Mouse (Mus musculus) R1 (cell line): ENCODE data around the gene Hist1h4j.
A peak's percentile ranks its signal among the peaks of the same experiment; 100 is the strongest.

Source experiments
- DNase-seq: peaks from one replicate; pipeline ENCODE4 v3.0.0-alpha.2; 2018; ENCODE audit warnings: low read depth, low spot score

The Hist1h4j gene

DNA sequence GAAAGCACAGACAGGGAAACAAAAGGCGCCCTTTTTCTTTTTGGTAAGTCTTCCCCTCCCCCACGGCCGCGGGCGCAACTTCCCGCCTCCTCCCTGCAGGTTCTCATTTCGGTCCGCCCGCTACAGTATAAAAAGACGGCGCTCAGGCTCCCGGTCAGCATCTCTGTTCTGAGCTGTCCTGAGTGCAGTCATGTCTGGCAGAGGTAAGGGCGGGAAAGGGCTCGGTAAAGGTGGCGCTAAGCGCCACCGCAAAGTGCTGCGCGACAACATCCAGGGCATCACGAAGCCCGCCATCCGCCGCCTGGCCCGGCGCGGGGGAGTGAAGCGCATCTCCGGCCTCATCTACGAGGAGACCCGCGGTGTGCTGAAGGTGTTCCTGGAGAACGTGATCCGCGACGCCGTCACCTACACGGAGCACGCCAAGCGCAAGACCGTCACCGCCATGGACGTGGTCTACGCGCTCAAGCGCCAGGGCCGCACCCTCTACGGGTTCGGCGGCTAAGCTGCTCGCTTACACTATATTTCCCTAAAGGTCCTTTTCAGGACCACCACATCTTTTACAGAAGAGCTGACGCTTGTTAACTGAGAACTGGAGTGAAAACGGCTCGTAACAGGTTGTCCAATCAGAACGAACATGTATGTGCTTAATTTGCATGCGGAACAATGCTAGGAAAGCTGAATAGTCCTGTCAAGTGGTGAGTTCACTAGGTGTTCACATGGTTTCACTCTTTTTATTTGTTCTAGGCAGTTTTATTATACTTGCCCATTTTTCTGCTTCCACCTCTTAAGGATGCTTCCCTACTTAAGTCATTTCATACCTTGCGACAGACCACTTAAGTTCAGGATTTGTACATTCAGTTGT is at the start of gene Hist1h4j:
Hist1h4j (plus strand) TSS at position 159 of the 862 bp plus-strand sequence.
- DNase-seq: peak; percentile 93

DNA sequence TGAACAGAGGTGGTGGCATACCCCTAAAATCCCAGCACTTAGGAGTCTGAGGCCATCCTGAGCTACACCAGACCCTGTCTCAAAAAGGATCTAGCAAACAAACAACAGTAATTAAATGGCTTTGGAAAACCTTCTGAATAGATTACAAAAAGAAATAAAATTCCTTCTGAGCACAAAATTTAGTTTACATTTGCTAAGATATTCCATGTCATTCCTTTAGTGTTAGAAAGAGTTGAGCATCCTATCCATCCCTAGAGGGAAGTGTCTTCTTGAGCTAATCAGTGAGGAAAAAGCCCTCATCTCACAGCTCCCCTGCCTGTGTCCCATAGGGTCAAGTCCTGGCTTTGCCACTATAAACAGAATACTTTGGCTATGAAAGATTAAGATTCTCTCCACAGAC is 37.1 kb upstream of the Hist1h4j start, which contains the start of gene Olfr1359:
Olfr1359 (plus strand) TSS at position 301 of the 400 bp plus-strand sequence.
- no peak for DNase-seq

DNA sequence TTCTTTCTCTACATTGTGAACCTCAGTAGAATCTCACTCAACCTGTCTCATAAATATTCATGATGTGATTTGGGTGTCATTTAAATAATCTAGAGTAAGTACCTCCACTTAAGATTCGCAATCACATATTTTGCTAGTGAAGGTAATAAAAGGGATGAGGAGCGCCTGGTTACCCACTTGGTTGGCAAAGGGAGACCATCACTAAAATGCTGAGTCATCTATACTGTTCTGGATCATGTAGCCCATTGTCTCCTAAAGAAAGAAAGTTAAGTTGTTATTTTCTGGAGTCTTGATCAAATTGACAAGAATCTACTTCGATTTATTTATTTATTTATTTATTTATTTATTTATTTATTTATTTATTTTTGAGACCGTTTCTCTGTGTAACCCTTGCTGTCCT is 28.2 kb upstream of the Hist1h4j start:
- no peak for DNase-seq

DNA sequence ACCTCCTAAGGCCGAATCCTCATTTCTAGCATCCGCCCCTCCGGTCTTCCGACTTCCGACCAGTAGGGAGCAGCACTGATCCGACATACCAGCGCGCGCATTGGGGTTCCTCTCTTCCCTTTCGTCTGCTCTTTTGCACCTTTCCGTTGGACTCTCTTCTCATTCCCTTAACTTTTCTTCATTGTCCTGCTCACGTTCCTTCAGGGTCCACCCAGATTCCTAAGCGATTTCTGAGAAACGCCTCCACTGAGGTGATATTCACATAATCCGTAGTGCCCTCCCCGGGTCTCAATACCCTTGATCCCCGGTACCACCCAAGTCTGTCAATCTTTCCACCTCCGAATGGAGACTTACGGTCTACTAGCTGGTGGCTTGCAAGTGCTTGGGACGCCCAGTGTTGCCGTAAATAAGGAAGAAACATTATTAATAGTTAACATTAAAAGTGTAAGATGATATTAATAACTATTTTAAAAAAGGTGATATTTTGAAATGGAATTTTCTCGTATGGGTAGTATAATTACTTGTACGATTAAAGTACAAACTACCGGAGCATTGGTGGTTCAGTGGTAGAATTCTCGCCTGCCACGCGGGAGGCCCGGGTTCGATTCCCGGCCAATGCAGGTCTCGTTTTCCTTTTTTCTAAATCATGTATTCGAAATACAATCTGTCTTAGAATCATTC is 24.7 kb upstream of the Hist1h4j start:
- peak; percentile 90 for DNase-seq

DNA sequence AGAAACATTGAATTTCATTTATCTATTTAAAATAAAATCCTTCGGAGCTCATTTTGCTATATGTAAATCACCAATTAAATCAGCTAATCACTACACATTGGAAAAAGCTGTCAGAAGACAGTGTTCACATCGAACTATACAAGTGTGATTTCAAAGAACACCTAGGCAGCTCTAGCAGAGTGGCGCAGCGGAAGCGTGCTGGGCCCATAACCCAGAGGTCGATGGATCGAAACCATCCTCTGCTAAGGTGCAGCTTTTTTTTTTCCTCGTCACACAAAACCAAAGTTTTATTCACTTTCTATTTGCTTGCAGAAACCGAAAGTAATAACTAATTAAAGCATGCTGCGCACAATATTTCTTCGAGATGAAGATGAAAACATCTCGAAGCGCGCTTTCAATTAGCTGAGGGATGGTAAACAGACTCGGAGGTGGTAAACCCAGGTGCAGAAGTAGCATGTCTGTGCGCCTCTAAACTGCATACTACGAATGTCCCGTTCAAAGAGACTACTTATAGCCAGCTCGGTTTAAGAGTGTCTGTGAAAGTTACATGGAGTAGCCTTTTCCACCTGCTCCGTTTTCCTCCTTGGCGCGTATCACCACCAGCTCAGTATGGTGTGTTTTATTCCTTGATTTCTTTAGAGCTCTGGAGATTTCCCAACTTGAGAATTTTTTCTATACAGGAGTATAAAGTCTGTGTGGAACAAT is 23.9 kb upstream of the Hist1h4j start:
- DNase-seq: peak; percentile 68

DNA sequence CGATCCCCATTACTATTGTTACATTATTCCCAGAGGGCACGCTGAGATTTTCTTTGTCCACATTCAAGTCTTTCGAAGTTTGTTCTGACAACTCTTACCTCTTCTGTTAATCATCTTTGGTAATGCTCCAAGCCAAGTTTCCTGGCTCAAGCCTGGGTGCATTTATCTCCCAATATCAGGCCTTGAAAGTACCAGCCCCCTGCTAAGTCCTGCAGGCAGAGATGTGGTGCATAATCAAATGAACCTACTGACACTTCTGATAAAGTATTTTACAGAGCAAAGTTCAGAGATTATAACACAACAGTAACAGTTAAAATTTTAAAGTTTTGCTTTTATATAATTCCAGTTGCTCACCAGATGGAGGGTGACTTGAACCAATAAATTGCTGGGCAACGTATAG is 23.2 kb upstream of the Hist1h4j start:
- no peak for DNase-seq

DNA sequence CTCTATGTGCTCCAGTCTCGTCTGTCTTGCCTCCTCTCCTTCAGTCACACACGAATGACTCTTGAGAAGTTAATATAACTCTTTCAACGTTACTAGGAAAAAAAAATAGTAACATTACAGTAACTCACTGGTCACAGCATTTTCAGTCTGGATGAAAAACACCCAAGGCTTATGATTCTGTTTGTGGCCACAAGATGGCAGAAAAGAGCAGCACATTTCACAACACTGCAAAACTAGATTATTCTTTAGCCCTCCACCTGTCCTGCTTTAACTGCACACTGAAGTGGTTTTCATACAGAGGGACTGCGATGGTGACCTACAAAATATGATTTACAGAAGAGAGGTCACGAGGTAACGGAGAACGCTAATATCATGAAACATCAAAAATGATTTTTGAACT is 20.1 kb upstream of the Hist1h4j start:
- DNase-seq: peak; percentile 76

DNA sequence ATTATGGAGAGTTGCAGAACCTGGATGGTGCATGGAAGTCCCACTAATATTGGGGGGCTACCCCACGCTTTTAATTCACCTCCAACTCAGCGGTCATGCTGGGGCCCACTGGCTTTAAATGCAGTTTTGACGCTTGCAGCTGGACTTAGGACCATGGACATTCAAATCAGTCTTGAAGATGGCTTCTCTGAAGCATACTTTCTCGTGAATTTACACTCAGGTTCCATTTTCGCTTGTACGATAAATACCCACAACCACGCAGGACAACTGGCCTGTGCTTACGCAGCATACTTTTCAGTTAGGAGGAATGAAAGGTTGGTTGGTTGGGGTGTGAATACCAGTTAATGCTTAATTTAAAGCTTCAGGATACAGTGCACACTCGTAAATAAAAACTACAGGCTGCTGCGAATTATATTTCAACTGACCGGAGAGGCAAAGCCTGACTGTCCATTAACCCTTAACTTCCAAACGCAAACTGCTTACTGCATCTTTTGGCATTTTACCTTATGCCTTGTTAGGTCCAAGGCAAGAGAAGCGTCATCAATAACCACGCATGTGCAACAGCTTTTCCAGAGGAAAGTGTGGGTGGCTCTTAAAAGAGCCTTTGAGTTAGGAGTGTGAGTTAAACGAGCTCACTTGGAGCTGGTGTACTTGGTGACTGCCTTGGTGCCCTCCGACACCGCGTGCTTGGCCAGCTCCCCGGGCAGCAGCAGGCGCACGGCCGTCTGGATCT is 19.6 kb upstream of the Hist1h4j start:
- peak; percentile 73 for DNase-seq

DNA sequence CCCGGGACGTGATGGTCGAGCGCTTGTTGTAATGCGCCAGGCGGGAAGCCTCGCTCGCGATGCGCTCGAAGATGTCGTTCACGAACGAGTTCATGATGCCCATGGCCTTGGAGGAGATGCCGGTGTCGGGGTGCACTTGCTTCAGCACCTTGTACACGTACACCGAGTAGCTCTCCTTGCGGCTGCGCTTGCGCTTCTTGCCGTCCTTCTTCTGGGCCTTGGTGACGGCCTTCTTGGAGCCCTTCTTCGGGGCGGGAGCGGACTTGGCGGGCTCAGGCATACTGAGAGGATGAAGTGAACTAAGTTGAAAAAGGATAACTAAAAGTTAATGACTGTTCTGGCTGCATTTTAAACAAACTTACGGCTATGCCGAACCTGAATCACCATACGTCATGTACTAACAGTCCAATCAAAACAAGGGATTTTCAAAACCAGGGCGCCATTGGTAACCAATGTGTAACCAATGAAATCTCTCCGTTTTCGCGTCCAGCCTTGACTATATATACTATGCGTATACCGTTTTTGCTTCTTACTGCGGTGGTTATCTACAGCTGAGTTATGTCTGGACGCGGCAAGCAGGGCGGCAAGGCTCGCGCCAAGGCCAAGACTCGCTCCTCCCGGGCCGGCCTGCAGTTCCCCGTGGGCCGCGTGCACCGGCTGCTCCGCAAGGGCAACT is 18.9 kb upstream of the Hist1h4j start, which contains the start of the genes Hist1h2bl and Hist1h2ai:
Hist1h2bl (minus strand) TSS at position 280 of the 676 bp plus-strand sequence.
Hist1h2ai (plus strand) TSS at position 559 of the 676 bp plus-strand sequence.
- DNase-seq: peak; percentile 98

DNA sequence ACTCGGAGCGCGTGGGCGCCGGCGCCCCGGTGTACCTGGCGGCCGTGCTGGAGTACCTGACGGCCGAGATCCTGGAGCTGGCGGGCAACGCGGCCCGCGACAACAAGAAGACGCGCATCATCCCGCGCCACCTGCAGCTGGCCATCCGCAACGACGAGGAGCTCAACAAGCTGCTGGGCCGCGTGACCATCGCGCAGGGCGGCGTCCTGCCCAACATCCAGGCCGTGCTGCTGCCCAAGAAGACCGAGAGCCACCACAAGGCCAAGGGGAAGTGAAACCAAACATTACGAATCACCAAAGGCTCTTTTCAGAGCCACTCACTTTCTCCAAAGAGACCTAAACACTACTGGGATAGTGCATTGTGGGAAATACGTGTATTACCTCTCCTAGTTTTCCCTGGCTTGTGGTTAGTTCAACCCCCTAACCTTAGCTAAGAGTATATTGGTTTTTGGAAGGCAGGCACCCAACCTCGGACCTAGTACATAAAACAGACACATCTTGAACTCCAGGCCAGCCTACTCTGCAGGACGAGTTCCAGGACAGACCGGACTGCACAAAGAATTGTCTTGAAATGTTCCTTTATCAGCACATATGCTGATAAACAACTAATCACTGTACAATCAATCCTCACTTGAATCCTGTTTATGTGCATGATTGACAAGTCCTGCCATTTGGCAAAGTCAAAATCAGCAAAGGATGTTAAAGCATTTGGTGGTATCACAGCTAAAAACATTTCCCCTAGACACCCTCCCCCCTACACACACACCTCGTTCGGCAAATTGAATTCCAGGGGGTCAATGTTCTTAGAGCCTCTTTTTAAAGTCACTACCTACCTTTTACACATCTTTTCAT is 18.1 kb upstream of the Hist1h4j start:
- peak; percentile 84 for DNase-seq

DNA sequence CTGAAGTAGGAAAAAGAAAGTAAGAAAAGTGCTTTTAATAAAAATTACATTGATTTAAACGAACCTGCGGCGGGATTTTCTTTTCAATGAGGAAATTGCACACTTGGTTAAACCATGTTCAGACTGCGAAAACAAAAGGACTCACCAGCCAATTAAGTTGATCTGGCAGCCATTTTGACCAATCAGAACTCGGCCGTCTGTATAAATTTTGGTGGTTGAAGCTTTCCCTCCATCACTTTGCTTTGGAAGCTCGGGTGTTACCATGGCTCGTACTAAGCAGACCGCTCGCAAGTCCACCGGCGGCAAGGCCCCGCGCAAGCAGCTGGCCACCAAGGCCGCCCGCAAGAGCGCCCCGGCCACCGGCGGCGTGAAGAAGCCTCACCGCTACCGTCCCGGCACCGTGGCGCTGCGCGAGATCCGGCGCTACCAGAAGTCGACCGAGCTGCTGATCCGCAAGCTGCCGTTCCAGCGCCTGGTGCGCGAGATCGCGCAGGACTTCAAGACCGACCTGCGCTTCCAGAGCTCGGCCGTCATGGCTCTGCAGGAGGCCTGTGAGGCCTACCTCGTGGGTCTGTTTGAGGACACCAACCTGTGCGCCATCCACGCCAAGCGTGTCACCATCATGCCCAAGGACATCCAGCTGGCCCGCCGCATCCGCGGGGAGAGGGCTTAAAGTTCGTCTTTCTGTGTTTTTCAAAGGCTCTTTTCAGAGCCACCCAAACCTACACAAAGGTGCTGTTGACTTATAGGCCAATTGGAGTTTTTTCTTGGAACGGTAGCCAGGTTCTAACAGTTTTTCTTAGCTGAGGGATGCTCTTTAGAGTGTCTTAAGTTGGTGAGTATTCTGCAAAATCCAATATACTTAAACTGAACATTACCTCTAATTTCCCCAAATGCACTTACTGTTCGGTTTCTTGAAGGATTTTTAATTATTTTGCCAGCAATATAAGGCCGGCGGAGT is 17.2 kb upstream of the Hist1h4j start, which contains the start of gene Hist1h3h:
Hist1h3h (plus strand) TSS at position 263 of the 961 bp plus-strand sequence.
- peak; percentile 96 for DNase-seq

DNA sequence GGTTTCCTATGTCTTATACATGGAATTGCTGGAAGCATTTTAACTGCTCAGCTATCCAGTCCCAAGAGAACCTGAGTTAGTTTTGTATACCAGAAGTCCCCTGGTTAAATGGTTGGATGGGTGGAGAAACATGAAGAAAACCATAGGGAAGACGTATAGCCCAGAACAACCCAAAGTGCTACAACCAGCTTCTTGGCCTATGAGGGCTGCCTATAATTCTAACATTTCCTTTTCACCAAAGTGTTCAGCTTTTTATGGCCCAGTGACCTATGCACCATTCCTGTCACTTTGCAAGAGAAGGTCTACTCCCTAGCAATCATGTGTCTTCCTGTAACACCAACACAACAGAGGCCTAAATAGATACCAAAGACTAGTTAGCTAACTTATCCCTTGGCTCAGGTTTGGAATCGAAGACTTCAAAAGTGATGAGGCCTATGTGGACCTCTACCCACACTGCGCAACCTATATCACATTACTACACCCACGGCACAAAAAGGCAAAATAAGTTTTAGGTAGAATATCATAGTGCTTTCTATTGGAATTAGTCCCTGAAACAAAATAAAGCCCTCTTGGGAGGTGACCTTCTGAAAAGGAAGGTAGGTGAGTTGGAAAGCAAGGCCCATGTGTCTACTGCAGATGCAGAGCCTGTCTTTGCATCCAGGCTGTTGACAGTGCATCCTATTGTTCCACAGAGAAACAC is 16.3 kb upstream of the Hist1h4j start:
- peak; percentile 72 for DNase-seq

DNA sequence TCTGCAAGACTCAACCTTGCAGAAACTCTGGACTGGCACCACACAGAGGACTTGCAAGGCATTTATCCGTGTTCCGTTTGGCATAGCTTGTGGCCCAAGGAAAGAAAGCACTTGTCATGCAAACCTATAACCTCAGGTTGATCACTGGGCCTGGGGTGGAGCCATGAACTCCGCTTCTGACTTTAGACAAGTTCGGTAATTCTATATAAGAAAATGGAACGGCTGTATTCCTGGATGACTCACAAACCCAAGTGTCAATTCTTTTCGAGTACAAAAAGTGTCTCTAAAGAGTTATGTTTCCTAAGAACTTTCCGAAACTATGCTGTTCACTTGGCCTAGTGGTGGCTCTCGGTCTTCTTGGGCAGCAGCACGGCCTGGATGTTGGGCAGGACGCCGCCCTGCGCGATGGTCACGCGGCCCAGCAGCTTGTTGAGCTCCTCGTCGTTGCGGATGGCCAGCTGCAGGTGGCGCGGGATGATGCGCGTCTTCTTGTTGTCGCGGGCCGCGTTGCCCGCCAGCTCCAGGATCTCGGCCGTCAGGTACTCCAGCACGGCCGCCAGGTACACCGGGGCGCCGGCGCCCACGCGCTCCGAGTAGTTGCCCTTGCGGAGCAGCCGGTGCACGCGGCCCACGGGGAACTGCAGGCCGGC is 13.6 kb upstream of the Hist1h4j start:
- DNase-seq: peak; percentile 72

DNA sequence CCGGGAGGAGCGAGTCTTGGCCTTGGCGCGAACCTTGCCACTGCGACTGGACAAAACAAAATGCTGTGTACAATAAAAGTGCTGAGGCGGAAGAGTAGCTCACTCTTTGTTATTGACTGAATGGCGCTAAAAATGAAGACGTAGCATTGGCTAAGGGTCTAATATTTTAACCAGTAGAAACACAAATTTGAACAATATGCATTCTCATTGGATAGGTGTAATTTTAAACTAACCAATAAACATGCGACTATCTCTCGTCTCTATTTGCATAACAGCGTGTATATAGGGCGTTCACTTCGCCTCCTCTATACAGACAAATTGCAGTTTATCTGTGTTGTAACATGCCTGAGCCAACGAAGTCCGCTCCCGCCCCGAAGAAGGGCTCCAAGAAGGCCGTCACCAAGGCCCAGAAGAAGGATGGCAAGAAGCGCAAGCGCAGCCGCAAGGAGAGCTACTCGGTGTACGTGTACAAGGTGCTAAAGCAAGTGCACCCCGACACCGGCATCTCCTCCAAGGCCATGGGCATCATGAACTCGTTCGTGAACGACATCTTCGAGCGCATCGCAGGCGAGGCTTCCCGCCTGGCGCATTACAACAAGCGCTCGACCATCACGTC is 13.0 kb upstream of the Hist1h4j start, which contains the start of gene Hist1h2bm:
Hist1h2bm (plus strand) TSS at position 288 of the 616 bp plus-strand sequence.
- DNase-seq: peak; percentile 97

DNA sequence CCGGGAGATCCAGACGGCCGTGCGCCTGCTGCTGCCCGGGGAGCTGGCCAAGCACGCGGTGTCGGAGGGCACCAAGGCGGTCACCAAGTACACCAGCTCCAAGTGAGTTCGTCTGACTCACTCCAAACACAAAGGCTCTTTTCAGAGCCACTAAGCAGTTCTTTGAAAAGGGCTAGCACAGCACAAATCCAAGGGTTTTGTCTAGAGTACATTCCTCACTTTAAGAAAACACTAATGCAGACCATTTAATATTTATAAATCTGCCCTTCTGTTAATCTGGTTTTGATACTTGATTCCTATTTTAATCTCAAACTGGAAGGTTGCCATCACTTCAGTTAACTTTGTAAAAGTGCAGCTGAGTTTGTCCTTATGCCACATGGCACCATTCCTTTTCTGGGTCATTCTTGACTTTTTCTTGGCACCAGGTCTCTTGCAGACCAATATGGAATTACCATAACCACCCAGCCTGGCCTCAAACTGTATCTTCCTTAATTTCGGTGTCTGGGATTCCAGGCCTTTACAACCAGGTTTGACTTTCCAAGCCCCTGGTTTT is 12.4 kb upstream of the Hist1h4j start:
- DNase-seq: peak; percentile 54
